Mouse (Mus musculus) limb, embryonic 14.5 days (tissue): ENCODE results near the gene Rhno1. TPM values are rescaled to one million over a fixed set of nuclear protein-coding genes. Genes with fewer than 3 reads are reported as not detected.

Experiments used
- ATAC-seq: fragments of 200-750 bp; cut with Nextera tagmentation; 2 replicates; pipeline ENCODE4 v1.8.0; 2017; ENCODE audit warnings: low read depth, moderate number of reproducible peaks, moderate TSS enrichment; ENCODE audit not compliant: low FRiP score
- DNase-seq: peaks from one replicate; pipeline ENCODE4 v3.0.0-alpha.2; 2015; ENCODE audit warnings: low spot score
- H3K27ac ChIP-seq: fragments of 300-500 bp; sonication (generic); replicated peaks from 2 replicates; pipeline ENCODE4 v1.5.1; 2014; ENCODE audit warnings: low read depth, mild to moderate bottlenecking, low read length, moderate library complexity, mixed read lengths
- H3K27me3 ChIP-seq: fragments of 300-500 bp; sonication (generic); 2 replicates; pipeline ENCODE4 v1.6.1; 2014; ENCODE audit warnings: low read length, mixed read lengths; ENCODE audit not compliant: control insufficient read depth, insufficient read depth
- H3K36me3 ChIP-seq: fragments of 300-500 bp; sonication (generic); 2 replicates; pipeline ENCODE4 v1.6.1; 2014; ENCODE audit warnings: mild to moderate bottlenecking, low read length, moderate library complexity, mixed read lengths; ENCODE audit not compliant: control insufficient read depth, insufficient read depth
- H3K4me1 ChIP-seq: fragments of 300-500 bp; sonication (generic); 2 replicates; pipeline ENCODE4 v1.6.1; 2014; ENCODE audit warnings: antibody characterized with exemption, low read length, mixed read lengths; ENCODE audit not compliant: control insufficient read depth, insufficient read depth
- H3K4me2 ChIP-seq: fragments of 300-500 bp; sonication (generic); replicated peaks from 2 replicates; pipeline ENCODE4 v1.6.1; 2014; ENCODE audit warnings: low read depth, mild to moderate bottlenecking, low read length, moderate library complexity; ENCODE audit not compliant: severe bottlenecking
- H3K4me3 ChIP-seq: fragments of 300-500 bp; sonication (generic); replicated peaks from 2 replicates; pipeline ENCODE4 v1.5.1; 2014; ENCODE audit warnings: low read length
- H3K9ac ChIP-seq: fragments of 300-500 bp; sonication (generic); 2 replicates; pipeline ENCODE4 v1.6.1; 2014; ENCODE audit warnings: mild to moderate bottlenecking, low read depth, low read length, moderate library complexity; ENCODE audit not compliant: severe bottlenecking
- H3K9me3 ChIP-seq: fragments of 300-500 bp; sonication (generic); 2 replicates; pipeline ENCODE4 v1.6.1; 2016; ENCODE audit warnings: low read length; ENCODE audit not compliant: control insufficient read depth
- POLR2A ChIP-seq: fragments of 200-500 bp; IDR thresholded peaks from 2 replicates; pipeline ENCODE4 v1.8.0; 2012; ENCODE audit warnings: inconsistent platforms, mild to moderate bottlenecking, moderate library complexity, borderline replicate concordance; ENCODE audit not compliant: insufficient read depth, insufficient read length; ENCODE audit errors: extremely low read depth
- WGBS: fragments of 180-500 bp; shearing (Covaris S2); extraction: QIAGEN DNeasy Blood & Tissue Kit; methylation state at CpG from one replicate; pipeline ENCODE4 v1.1.7; 2014; 5-methylcytosine and 5-hydroxymethylcytosine counted together
- polyA plus RNA-seq, 2 experiments: library from polyadenylated mRNA; depleted of rRNA in 1 of 2; stranded (reverse) in 1 of 2; unstranded in 1 of 2; fragments of >200 nt; fragmentation: Nextera tagmentation in 1 of 2; extraction: Ambion mirVana in 1 of 2; gene quantifications; 2 replicates each; pipeline versions ENCODE4 v1.2.1 to v1.2.3; 2012 to 2014

Gene Rhno1
- polyA plus RNA-seq, 2 experiments, result 58.8 to 127 TPM

- DNase-seq (no peak), ATAC-seq (no peak)
- no peak overlapping the region; the same call in 1 of the 2 replicates for H3K27ac ChIP-seq
- H3K36me3 ChIP-seq, result peaks cover 23% of the 10 kb centered on the region
- no peak overlapping the region for H3K4me3 ChIP-seq
- no peaks in the 10 kb centered on the region for H3K9me3 ChIP-seq
- no peak overlapping the region for H3K9ac ChIP-seq
- WGBS, result 72% methylated on average over 6 of the region's 6 CpGs
- no peaks in the 10 kb centered on the region for H3K4me1 ChIP-seq
- no peak for TF ChIP-seq POLR2A
- no peak overlapping the region for H3K4me2 ChIP-seq
- H3K27me3 ChIP-seq, result no peaks in the 10 kb centered on the region
Observed at GRCm38 (mm10) chr6:128346782-128347181, 15.9 kb downstream of the Rhno1 start.

GRCm38 (mm10) chr6:128345623-128346022 is 17.1 kb downstream of the Rhno1 start:
- H3K36me3 ChIP-seq, result peaks cover 18% of the 10 kb centered on the region
- no peak for ATAC-seq
- DNase-seq, result no peak
- H3K27me3 ChIP-seq, result no peaks in the 10 kb centered on the region
- no peak overlapping the region for H3K4me3 ChIP-seq
- WGBS, result 85% methylated on average over 10 of the region's 10 CpGs
- no peak overlapping the region for H3K4me2 ChIP-seq
- H3K9me3 ChIP-seq, result no peaks in the 10 kb centered on the region
- no peak overlapping the region for H3K9ac ChIP-seq
- no peak overlapping the region for H3K27ac ChIP-seq
- no peak for TF ChIP-seq POLR2A
- H3K4me1 ChIP-seq, result no peaks in the 10 kb centered on the region

DNA sequence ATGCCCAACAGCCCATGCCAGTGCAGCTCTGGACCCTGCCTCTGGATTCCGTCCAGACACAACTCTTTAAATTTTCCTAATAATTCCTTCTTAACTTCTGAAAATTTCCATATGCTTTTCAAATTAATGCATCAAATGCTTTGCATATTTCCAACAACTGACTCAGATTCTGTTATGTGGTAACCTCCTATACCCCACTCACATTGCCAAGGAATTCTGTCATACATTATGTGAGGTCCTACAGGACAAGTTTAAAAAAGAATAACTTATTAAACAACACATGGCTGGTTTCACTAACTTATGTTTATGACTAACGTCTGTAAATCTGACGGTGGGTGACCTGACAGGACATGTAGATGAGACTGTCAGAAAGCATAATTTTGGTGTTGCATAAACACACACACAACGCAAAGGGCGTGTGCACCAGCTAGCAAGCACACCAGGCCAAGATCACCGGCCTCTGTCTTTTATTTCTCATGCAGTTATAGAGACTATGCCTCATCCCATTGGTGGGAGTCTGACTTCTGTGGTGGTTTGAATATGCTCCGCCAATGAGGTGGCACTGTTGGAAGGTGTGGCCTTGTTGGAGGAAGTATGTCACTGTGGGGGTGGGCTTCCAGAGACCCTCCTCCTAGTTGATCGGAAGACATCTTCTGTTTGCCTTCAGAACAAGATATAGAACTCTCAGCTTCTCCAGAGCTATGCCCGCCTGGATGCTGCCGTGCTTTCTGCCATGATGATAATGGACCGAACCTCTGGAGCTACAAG is 20.6 kb downstream of the Rhno1 start:
- Histone ChIP-seq H3K4me1 (peaks cover 7% of the 10 kb centered on the region; the same call in 1 of the 2 replicates), H3K36me3 (peaks cover 18% of the 10 kb centered on the region), H3K9me3 (no peaks in the 10 kb centered on the region), H3K4me2 (no peak overlapping the region), H3K27ac (peak overlapping the region; percentile 26; the same call in 1 of the 2 replicates), H3K4me3 (no peak overlapping the region), H3K27me3 (no peaks in the 10 kb centered on the region), H3K9ac (no peak overlapping the region)
- WGBS, result 83% methylated on average over 11 of the region's 11 CpGs
- TF ChIP-seq POLR2A, result no peak
- ATAC-seq (no peak), DNase-seq (no peak)

- peak; percentile 42 for DNase-seq
- H3K4me3 ChIP-seq, result no peak overlapping the region
- H3K27me3 ChIP-seq, result no peaks in the 10 kb centered on the region
- peaks cover 34% of the 10 kb centered on the region for H3K36me3 ChIP-seq
- 20% methylated on average over 5 of the region's 5 CpGs for WGBS
- no peak for TF ChIP-seq POLR2A
- H3K9ac ChIP-seq, result no peak overlapping the region
- H3K9me3 ChIP-seq, result no peaks in the 10 kb centered on the region
- peak overlapping the region; percentile 13; the same call in 1 of the 2 replicates for H3K27ac ChIP-seq
- peaks cover 7% of the 10 kb centered on the region; the same call in 1 of the 2 replicates for H3K4me1 ChIP-seq
- peak; percentile 60; the same call in 1 of the 2 replicates for ATAC-seq
- H3K4me2 ChIP-seq, result no peak overlapping the region
Observed at GRCm38 (mm10) chr6:128338876-128339275, 23.8 kb downstream of the Rhno1 start.

DNA sequence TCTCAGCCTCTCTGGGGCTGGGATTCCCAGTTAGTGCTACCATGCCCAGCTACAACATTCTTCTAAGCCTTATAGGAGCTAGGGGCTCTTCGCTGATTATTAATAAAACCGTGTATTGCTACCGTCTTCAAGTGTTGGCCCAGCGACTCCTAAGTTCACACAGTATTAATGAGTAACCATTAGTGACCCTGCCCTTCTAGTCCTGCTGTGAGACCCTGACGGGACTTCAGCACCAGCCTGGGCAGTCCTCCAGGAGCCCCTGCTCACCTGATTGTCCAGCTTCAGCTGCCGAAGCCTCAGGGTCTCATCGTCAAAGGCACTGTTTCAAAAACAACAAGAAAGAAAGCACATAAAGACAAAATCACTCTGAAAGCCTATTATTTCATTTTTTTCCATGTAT is 25.2 kb downstream of the Rhno1 start:
- Histone ChIP-seq H3K27me3 (no peaks in the 10 kb centered on the region), H3K9ac (no peak overlapping the region), H3K36me3 (peaks cover 40% of the 10 kb centered on the region), H3K27ac (no peak overlapping the region), H3K9me3 (no peaks in the 10 kb centered on the region), H3K4me1 (peaks cover 7% of the 10 kb centered on the region; the same call in 1 of the 2 replicates), H3K4me2 (no peak overlapping the region), H3K4me3 (no peak overlapping the region)
- WGBS, result 80% methylated on average over 7 of the region's 7 CpGs
- no peak for ATAC-seq
- TF ChIP-seq POLR2A, result no peak
- DNase-seq, result no peak
